Mouse (Mus musculus) intestine, embryonic 14.5 days (tissue): ENCODE data around the gene Gm49387. TPM values are rescaled to one million over a fixed set of nuclear protein-coding genes. Genes with fewer than 3 reads are reported as not detected.
A peak's percentile ranks its signal among the peaks of the same experiment; 100 is the strongest.

Source experiments
- ATAC-seq: fragments of 200-750 bp; cut with Nextera tagmentation; replicated peaks from 2 replicates; pipeline ENCODE4 v1.8.0; 2017; ENCODE audit warnings: low read depth, moderate number of reproducible peaks, moderate TSS enrichment, moderate library complexity; ENCODE audit not compliant: low FRiP score, low TSS enrichment
- DNase-seq: peaks from one replicate; pipeline ENCODE4 v3.0.0-alpha.2; 2018; ENCODE audit warnings: low spot score
- H3K27ac ChIP-seq: fragments of 300-500 bp; sonication (generic); 2 replicates; pipeline ENCODE4 v1.5.1; 2014; ENCODE audit warnings: low read depth, mild to moderate bottlenecking, control low read depth
- H3K27me3 ChIP-seq: fragments of 300-500 bp; sonication (generic); replicated peaks from 2 replicates; pipeline ENCODE4 v1.6.1; 2014; ENCODE audit warnings: low read length, control low read depth; ENCODE audit not compliant: control insufficient read depth, insufficient read depth
- H3K36me3 ChIP-seq: fragments of 300-500 bp; sonication (generic); 2 replicates; pipeline ENCODE4 v1.6.1; 2014; ENCODE audit warnings: low read length, control low read depth; ENCODE audit not compliant: control insufficient read depth, insufficient read depth
- H3K4me1 ChIP-seq: fragments of 300-500 bp; sonication (generic); replicated peaks from 2 replicates; pipeline ENCODE4 v1.6.1; 2014; ENCODE audit warnings: low read length, control low read depth, mixed read lengths; ENCODE audit not compliant: control insufficient read depth, insufficient read depth
- H3K4me2 ChIP-seq: fragments of 300-500 bp; sonication (generic); 2 replicates; pipeline ENCODE4 v1.6.1; 2014; ENCODE audit warnings: low read length
- H3K4me3 ChIP-seq: fragments of 300-500 bp; sonication (generic); 2 replicates; pipeline ENCODE4 v1.5.1; 2014; ENCODE audit warnings: low read depth, low read length, control low read depth, mixed read lengths
- H3K9ac ChIP-seq: fragments of 300-500 bp; sonication (generic); 2 replicates; pipeline ENCODE4 v1.6.1; 2014; ENCODE audit warnings: mild to moderate bottlenecking, low read length
- H3K9me3 ChIP-seq: fragments of 300-500 bp; sonication (generic); 2 replicates; pipeline ENCODE4 v1.6.1; 2016; ENCODE audit warnings: low read length, control low read depth; ENCODE audit not compliant: control insufficient read depth
- WGBS: fragments of 180-500 bp; shearing (Covaris S2); extraction: QIAGEN DNeasy Blood & Tissue Kit; methylation state at CpG from one replicate; pipeline ENCODE4 v1.1.7; 2014; 5-methylcytosine and 5-hydroxymethylcytosine counted together
- polyA plus RNA-seq: library from polyadenylated mRNA; unstranded; fragments of >200 nt; fragmentation: Nextera tagmentation; extraction: Ambion mirVana; gene quantifications from 2 replicates; pipeline ENCODE4 v1.2.1, GENCODE M21; 2014

The Gm49387 gene
- polyA plus RNA-seq, 1 experiment from 2014 or later: 2.3 TPM

DNA sequence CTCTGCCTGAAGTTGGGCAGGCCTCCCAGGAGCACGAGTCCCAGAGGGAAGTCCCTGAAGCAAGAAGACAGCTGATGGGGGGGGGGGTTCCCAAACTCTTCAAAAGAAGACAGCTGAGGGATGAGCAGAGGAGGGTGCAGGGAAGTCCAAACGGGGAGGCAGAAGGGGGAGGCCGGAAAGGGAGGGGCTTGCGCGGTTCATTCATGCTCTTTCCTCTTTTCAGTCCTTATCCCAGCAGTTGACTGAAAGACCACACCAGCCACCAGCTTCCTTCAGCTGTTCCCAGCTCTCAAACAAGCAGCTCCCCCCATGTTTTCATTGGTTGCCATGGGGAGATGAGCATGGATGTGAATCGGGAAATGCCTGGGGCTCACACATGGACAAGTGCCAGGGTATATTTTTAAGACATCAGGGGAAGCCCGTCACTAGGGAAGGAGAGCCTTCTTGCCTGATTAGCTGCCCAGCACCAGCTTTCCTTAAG, 71.5 kb downstream of the Gm49387 start:
- H3K4me3 ChIP-seq: no peak overlapping the region
- H3K4me2 ChIP-seq: no peak overlapping the region
- DNase-seq (no peak), ATAC-seq (no peak)
- no peaks in the 10 kb centered on the region for H3K27me3 ChIP-seq
- no peak overlapping the region for H3K9ac ChIP-seq
- no peak overlapping the region for H3K27ac ChIP-seq
- peaks cover 17% of the 10 kb centered on the region for H3K4me1 ChIP-seq
- no peaks in the 10 kb centered on the region for H3K9me3 ChIP-seq
- 54% methylated on average over 7 of the region's 7 CpGs for WGBS
- H3K36me3 ChIP-seq: no peaks in the 10 kb centered on the region

GRCm38 (mm10) chr14:31565478-31566212, 75.0 kb downstream of the Gm49387 start:
- 0 out of 2 replicates have a peak overlapping the region, but pooled peaks have one; percentile 3 for H3K4me2 ChIP-seq
- no peak overlapping the region for H3K9ac ChIP-seq
- no peak overlapping the region for H3K4me3 ChIP-seq
- WGBS: 53% methylated on average over 9 of the region's 9 CpGs
- peak overlapping the region; percentile 74 for H3K27ac ChIP-seq
- no peaks in the 10 kb centered on the region for H3K27me3 ChIP-seq
- H3K4me1 ChIP-seq: peaks cover 19% of the 10 kb centered on the region
- DNase-seq: no peak
- H3K36me3 ChIP-seq: no peaks in the 10 kb centered on the region
- H3K9me3 ChIP-seq: no peaks in the 10 kb centered on the region
- peak; percentile 45; the same call in 1 of the 2 replicates for ATAC-seq

DNA sequence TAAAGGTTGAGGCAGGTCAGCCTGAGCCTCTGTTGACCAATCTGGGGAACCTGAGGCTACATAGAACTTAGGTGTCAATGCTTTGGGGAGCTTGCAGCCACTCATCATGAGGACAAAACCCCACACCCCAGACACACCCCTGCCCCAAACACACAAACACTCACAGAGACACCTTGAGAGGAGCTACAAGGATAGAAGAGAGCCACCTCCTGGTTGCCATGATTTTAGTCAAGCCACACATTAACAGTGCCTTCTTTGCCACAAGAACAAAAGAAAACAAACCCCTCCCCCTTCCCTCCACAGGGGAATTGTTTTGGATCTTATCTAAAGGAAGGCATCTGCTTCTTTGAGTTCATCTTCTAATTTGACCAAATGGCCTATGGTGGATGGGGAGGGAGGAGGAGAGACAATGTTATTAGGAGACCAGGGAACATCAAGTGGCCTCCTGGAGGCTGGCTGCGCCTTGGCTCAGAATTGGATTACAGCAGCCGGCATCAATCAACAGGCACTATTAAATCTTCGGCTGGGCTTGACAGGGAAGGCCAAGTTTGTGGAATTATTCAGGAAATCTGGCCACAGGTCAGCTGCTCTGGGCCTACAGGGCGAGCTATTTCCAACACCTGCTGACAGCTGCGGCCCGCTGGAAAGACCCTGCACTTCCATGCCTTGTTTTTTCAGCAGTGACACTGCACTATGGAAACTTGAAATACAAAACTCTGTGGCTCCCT, 76.1 kb downstream of the Gm49387 start:
- peak; percentile 34; the same call in 1 of the 2 replicates for ATAC-seq

DNA sequence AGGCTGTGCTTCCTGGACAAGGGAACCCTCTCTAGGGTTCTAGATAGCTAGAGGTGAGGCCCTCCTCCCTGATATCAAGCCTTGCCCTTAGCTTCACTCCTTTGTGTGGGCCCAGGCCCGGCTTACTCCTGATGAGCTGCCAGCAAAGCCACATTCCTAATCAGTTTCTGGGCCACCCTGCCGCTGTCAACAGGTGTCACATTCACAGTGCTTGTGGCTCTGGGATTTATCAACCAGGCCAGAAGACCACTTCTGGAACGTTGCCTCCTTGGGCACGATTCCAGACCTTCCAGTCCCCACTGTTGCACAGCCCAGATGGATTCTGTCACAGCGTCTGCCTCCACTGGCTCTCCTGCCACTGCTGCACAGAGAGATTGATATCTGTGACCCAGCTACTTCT, 79.8 kb downstream of the Gm49387 start:
- ATAC-seq (0 out of 2 replicates have a peak, but pooled peaks have one; percentile 28), DNase-seq (no peak)
- Histone ChIP-seq H3K27ac (no peak overlapping the region; the same call in 1 of the 2 replicates), H3K9ac (no peak overlapping the region), H3K4me2 (no peak overlapping the region), H3K9me3 (no peaks in the 10 kb centered on the region), H3K4me1 (peaks cover 24% of the 10 kb centered on the region), H3K4me3 (no peak overlapping the region), H3K27me3 (no peaks in the 10 kb centered on the region), H3K36me3 (no peaks in the 10 kb centered on the region)
- 24% methylated on average over 5 of the region's 5 CpGs for WGBS

More for the DNA sequence above, 76.1 kb downstream of the Gm49387 start:
- Histone ChIP-seq H3K9ac (no peak overlapping the region), H3K36me3 (no peaks in the 10 kb centered on the region), H3K4me1 (peaks cover 20% of the 10 kb centered on the region), H3K4me2 (0 out of 2 replicates have a peak overlapping the region, but pooled peaks have one; percentile 3), H3K9me3 (no peaks in the 10 kb centered on the region), H3K27me3 (no peaks in the 10 kb centered on the region), H3K27ac (peak overlapping the region; percentile 74), H3K4me3 (no peak overlapping the region)
- peak; percentile 60 for DNase-seq
- WGBS: 13% methylated on average over 6 of the region's 6 CpGs

GRCm38 (mm10) chr14:31559216-31559615, 81.5 kb downstream of the Gm49387 start:
- Histone ChIP-seq H3K27ac (no peak overlapping the region), H3K4me2 (no peak overlapping the region), H3K4me1 (peaks cover 12% of the 10 kb centered on the region), H3K4me3 (no peak overlapping the region), H3K9ac (no peak overlapping the region), H3K27me3 (no peaks in the 10 kb centered on the region), H3K36me3 (no peaks in the 10 kb centered on the region), H3K9me3 (no peaks in the 10 kb centered on the region)
- WGBS: 69% methylated on average over 5 of the region's 5 CpGs
- DNase-seq (no peak), ATAC-seq (no peak)

GRCm38 (mm10) chr14:31557784-31558183, 82.9 kb downstream of the Gm49387 start:
- DNase-seq: no peak
- H3K4me2 ChIP-seq: no peak overlapping the region
- no peaks in the 10 kb centered on the region for H3K27me3 ChIP-seq
- H3K4me1 ChIP-seq: peaks cover 12% of the 10 kb centered on the region
- ATAC-seq: no peak
- 64% methylated on average over 9 of the region's 9 CpGs for WGBS
- no peak overlapping the region for H3K9ac ChIP-seq
- H3K36me3 ChIP-seq: no peaks in the 10 kb centered on the region
- H3K4me3 ChIP-seq: no peak overlapping the region
- no peaks in the 10 kb centered on the region for H3K9me3 ChIP-seq
- no peak overlapping the region for H3K27ac ChIP-seq

DNA sequence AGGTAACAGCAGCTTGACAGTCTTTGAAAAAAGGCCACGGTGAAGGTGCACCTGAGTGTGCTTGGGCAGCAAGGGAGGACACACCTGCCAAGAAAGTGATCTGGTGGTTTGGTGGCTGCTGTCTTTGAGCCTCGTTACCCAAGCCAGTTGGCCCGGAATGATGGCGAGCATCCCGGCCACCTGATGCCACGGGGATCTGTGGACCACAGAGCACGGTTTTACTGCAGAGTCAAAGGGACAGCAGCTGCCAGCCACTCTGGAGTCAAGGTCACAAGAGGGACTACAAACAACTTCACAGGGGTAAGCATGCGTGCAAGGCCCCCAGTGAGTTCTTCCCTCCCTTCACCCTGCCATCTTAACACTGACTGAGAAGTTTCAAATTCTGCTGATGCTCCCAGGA, 83.4 kb downstream of the Gm49387 start:
- Histone ChIP-seq H3K27ac (no peak overlapping the region), H3K4me3 (no peak overlapping the region), H3K36me3 (no peaks in the 10 kb centered on the region), H3K4me1 (peaks cover 12% of the 10 kb centered on the region), H3K9me3 (no peaks in the 10 kb centered on the region), H3K4me2 (no peak overlapping the region), H3K27me3 (no peaks in the 10 kb centered on the region), H3K9ac (no peak overlapping the region)
- ATAC-seq: no peak
- WGBS: 87% methylated on average over 8 of the region's 8 CpGs
- no peak for DNase-seq

DNA sequence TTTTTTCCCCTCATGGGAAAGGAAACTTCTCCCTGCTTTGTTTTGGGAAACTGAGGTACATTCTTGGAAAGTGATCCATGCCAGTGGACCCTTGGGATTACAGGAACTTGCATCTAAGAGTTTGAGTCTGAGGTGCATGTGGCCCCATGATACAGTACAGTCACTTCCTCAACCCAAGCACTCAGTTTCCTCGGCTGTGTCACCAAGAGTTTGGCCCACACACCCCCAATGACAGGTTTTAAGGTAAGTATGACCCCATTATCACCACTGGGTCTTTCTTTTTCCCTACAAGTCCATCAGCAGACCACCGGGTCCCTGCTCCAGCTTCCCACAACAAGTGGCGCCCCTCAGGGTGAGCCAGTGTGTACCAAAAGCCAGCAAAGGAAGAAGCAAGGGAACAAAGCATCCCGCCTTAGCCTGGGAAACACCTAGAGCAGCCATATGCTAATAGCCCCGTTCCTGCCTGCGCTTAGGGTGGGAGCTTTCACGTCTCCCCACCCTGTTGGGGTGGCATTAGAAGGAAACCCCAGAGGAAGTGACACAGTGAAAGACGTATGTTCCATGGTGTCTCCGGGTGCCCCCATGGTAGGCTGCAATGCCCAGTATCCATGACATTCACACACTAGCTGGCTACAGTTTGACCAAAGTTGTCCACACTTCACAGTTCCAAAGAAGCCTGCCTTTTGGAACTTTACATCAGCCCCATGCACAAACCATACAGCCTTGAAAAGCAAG, 84.0 kb downstream of the Gm49387 start:
- H3K9me3 ChIP-seq: no peaks in the 10 kb centered on the region
- H3K4me3 ChIP-seq: no peak overlapping the region
- H3K27me3 ChIP-seq: no peaks in the 10 kb centered on the region
- H3K9ac ChIP-seq: no peak overlapping the region
- no peak overlapping the region for H3K4me2 ChIP-seq
- DNase-seq: no peak
- no peak for ATAC-seq
- H3K27ac ChIP-seq: no peak overlapping the region
- H3K36me3 ChIP-seq: no peaks in the 10 kb centered on the region
- H3K4me1 ChIP-seq: peaks cover 12% of the 10 kb centered on the region
- 87% methylated on average over 9 of the region's 9 CpGs for WGBS
